Mouse (Mus musculus) ovary, adult 18-20 months (tissue): ENCODE data around the gene Defa35.
"Not testable (repeated sequence)": the region's sequence is repeated elsewhere in the genome, so short reads cannot be mapped to it uniquely, and the experiment has no call there.

ENCODE experiments used
- DNase-seq: peaks from one replicate; pipeline ENCODE4 v3.0.0; 2022; ENCODE audit warnings: low spot score, mixed read lengths

Gene Defa35

GRCm38 (mm10) chr8:21064738-21065137 is at the start of gene Defa35:
Gene Defa35, plus strand, starts transcription at chr8:21065038.
- DNase-seq: not testable (repeated sequence)

- DNase-seq: not testable (repeated sequence)
These were observed 39.6 kb upstream of the Defa35 start, which contains the start of gene Defa21 for GRCm38 (mm10) chr8:21025245-21025644. Gene Defa21, plus strand, starts transcription at chr8:21025545.

- not testable (repeated sequence) for DNase-seq
These were observed 10.1 kb upstream of the Defa35 start, which contains the start of gene Defa23 for GRCm38 (mm10) chr8:21054747-21055146. Gene Defa23, plus strand, starts transcription at chr8:21055047.

- not testable (repeated sequence) for DNase-seq
These were observed 19.3 kb downstream of the Defa35 start, which contains the start of gene Defa25 for GRCm38 (mm10) chr8:21084142-21084541. Gene Defa25, plus strand, starts transcription at chr8:21084442.

GRCm38 (mm10) chr8:21093106-21093505 is 28.3 kb downstream of the Defa35 start:
- DNase-seq: no peak

- not testable (repeated sequence) for DNase-seq
These were observed 31.1 kb downstream of the Defa35 start, which contains the start of gene Gm14851 for GRCm38 (mm10) chr8:21095950-21096349. Gene Gm14851, minus strand, starts transcription at chr8:21096050.
